Mouse (Mus musculus): ENCODE measurements around the gene 4933402N03Rik.

The 4933402N03Rik gene

GRCm38 (mm10) chr7:131146214-131146613 lies at the start of gene 4933402N03Rik:
Gene 4933402N03Rik (minus strand): TSS chr7:131146314.
- no peak for DNase-seq (ENCODE audit: low spot score in 2 of 2)

GRCm38 (mm10) chr7:131187996-131188395 lies 41.9 kb upstream of the 4933402N03Rik start:
- no peak for DNase-seq (ENCODE audit: low spot score in 2 of 2)

- DNase-seq (ENCODE audit: low spot score in 2 of 2): no peak
Measured at GRCm38 (mm10) chr7:131187047-131187446, 40.9 kb upstream of the 4933402N03Rik start.

- no peak for DNase-seq (ENCODE audit: low spot score in 2 of 2)
Measured at GRCm38 (mm10) chr7:131184339-131184738, 38.2 kb upstream of the 4933402N03Rik start.

- peak in 1 of 2 experiments; percentile 34 for DNase-seq (ENCODE audit: low spot score in 2 of 2)
Measured at GRCm38 (mm10) chr7:131182685-131183084, 36.6 kb upstream of the 4933402N03Rik start.

- DNase-seq (ENCODE audit: low spot score in 2 of 2): no peak
Measured at GRCm38 (mm10) chr7:131174121-131174520, 28.0 kb upstream of the 4933402N03Rik start, which contains the start of gene 5430419D17Rik. Gene 5430419D17Rik (plus strand): TSS chr7:131174402.

GRCm38 (mm10) chr7:131169099-131169498 lies 23.0 kb upstream of the 4933402N03Rik start:
- DNase-seq (ENCODE audit: low spot score in 2 of 2): no peak

GRCm38 (mm10) chr7:131167771-131168170 lies 21.7 kb upstream of the 4933402N03Rik start:
- no peak for DNase-seq (ENCODE audit: low spot score in 2 of 2)

GRCm38 (mm10) chr7:131162251-131162650 lies 16.1 kb upstream of the 4933402N03Rik start:
- no peak for DNase-seq (ENCODE audit: low spot score in 2 of 2)

- DNase-seq (ENCODE audit: low spot score in 2 of 2): no peak
Measured at GRCm38 (mm10) chr7:131153044-131153443, 6.9 kb upstream of the 4933402N03Rik start.

- no peak for DNase-seq (ENCODE audit: low spot score in 2 of 2)
Measured at GRCm38 (mm10) chr7:131150179-131150578, 4.1 kb upstream of the 4933402N03Rik start.

- DNase-seq (ENCODE audit: low spot score in 2 of 2): no peak
Measured at GRCm38 (mm10) chr7:131133181-131133580, 12.9 kb downstream of the 4933402N03Rik start.

GRCm38 (mm10) chr7:131130021-131130420 lies 16.1 kb downstream of the 4933402N03Rik start:
- no peak for DNase-seq (ENCODE audit: low spot score in 2 of 2)

- no peak for DNase-seq (ENCODE audit: low spot score in 2 of 2)
Measured at GRCm38 (mm10) chr7:131122210-131122807, 23.8 kb downstream of the 4933402N03Rik start.

GRCm38 (mm10) chr7:131114434-131114833 lies 31.7 kb downstream of the 4933402N03Rik start:
- no peak for DNase-seq (ENCODE audit: low spot score in 2 of 2)

GRCm38 (mm10) chr7:131113676-131114075 lies 32.4 kb downstream of the 4933402N03Rik start:
- DNase-seq (ENCODE audit: low spot score in 2 of 2): no peak

- peak; percentile 34 to 76 for DNase-seq (ENCODE audit: low spot score in 2 of 2)
Measured at GRCm38 (mm10) chr7:131112486-131112885, 33.6 kb downstream of the 4933402N03Rik start.
